Comparison of ENCODE assay signal across 10 mouse cellular contexts in genomic region chr1:176861981-176862644, GRCm38 (mm10). TPM values are rescaled to one million over a fixed set of nuclear protein-coding genes. Genes with fewer than 3 reads are reported as not detected.
DNase-seq lines count a peak whose midpoint lies in the region; ATAC-seq and TF ChIP-seq lines count a peak whose summit lies in the region.
"Had no signal": no experiment of that assay in that cellular context is flagged by ENCODE, and none has a peak within 500 bp of the region (broad histone marks: within the 10 kb centered on the region; RNA-seq: fewer than 3 reads in every experiment).

No protein-coding gene starts in this region.

- no peaks in the 10 kb centered on the region for H3K36me3 ChIP-seq in forebrain, embryonic 12.5 days (replicated peaks)
- no peaks in the 10 kb centered on the region for H3K36me3 ChIP-seq in intestine, embryonic 16.5 days (ENCODE audit: control insufficient read depth, insufficient read depth, low read length)
- H3K36me3 ChIP-seq in stomach, postnatal 0 days (ENCODE audit: control insufficient read depth, insufficient read depth, low read length) = no peaks in the 10 kb centered on the region
- H3K36me3 ChIP-seq: embryonic facial prominence, embryonic 12.5 days; lung, embryonic 15.5 days had no signal

- 61% methylated on average over 9 of the region's 9 CpGs for WGBS in forebrain, embryonic 12.5 days
- WGBS in intestine, embryonic 16.5 days = 56% methylated on average over 9 of the region's 9 CpGs
- 56% methylated on average over 9 of the region's 9 CpGs for WGBS in stomach, postnatal 0 days

- intact Hi-C loops in left cerebral cortex, postnatal 25 days (cut with DNase I) = loop anchor here (1.0 to 5.0 kb wide), 3 partner anchors 149 to 925 kb away; no protein-coding TSS in a partner anchor

- TF ChIP-seq CTCF in stomach, postnatal 0 days (IDR thresholded peaks at IDR 0.05; ENCODE audit: low read depth) = peak; percentile 93

- no peaks in the 10 kb centered on the region for H3K27me3 ChIP-seq in forebrain, embryonic 12.5 days
- H3K27me3 ChIP-seq in intestine, embryonic 16.5 days (replicated peaks; ENCODE audit: control insufficient read depth, insufficient read depth, low read length) = no peaks in the 10 kb centered on the region
- H3K27me3 ChIP-seq in stomach, postnatal 0 days (ENCODE audit: control insufficient read depth, insufficient read depth, low read length) = no peaks in the 10 kb centered on the region
- H3K27me3 ChIP-seq: embryonic facial prominence, embryonic 12.5 days; lung, embryonic 15.5 days had no signal

- no peak overlapping the region for H3K4me3 ChIP-seq in forebrain, embryonic 12.5 days (replicated peaks)
- H3K4me3 ChIP-seq in intestine, embryonic 16.5 days (ENCODE audit: low read length) = no peak overlapping the region
- no peak overlapping the region for H3K4me3 ChIP-seq in stomach, postnatal 0 days (ENCODE audit: low read depth, low read length)
- H3K4me3 ChIP-seq: embryonic facial prominence, embryonic 12.5 days; lung, embryonic 15.5 days had no signal

- ATAC-seq in forebrain, embryonic 12.5 days (ENCODE audit: low FRiP score) = peak; percentile 51; the same call in 1 of the 2 replicates
- ATAC-seq in intestine, embryonic 16.5 days = peak; percentile 36; the same call in 1 of the 2 replicates
- ATAC-seq in stomach, postnatal 0 days (ENCODE audit: low FRiP score, low TSS enrichment) = no peak

- no peak for TF ChIP-seq EP300 in stomach, postnatal 0 days (optimal IDR thresholded peaks at IDR 0.05)

- no peak overlapping the region for H3K27ac ChIP-seq in forebrain, embryonic 12.5 days
- no peak overlapping the region for H3K27ac ChIP-seq in intestine, embryonic 16.5 days (ENCODE audit: low read length)
- H3K27ac ChIP-seq in stomach, postnatal 0 days (replicated peaks) = no peak overlapping the region
- H3K27ac ChIP-seq: embryonic facial prominence, embryonic 12.5 days; lung, embryonic 15.5 days had no signal

- H3K9me3 ChIP-seq in forebrain, embryonic 12.5 days = no peaks in the 10 kb centered on the region
- no peaks in the 10 kb centered on the region for H3K9me3 ChIP-seq in intestine, embryonic 16.5 days (ENCODE audit: control insufficient read depth, low read length)
- no peaks in the 10 kb centered on the region for H3K9me3 ChIP-seq in stomach, postnatal 0 days (ENCODE audit: control insufficient read depth, low read length)
- H3K9me3 ChIP-seq: embryonic facial prominence, embryonic 12.5 days; lung, embryonic 15.5 days had no signal

- no peak overlapping the region for H3K4me2 ChIP-seq in forebrain, embryonic 12.5 days
- no peak overlapping the region for H3K4me2 ChIP-seq in intestine, embryonic 16.5 days (ENCODE audit: low read depth, low read length)
- H3K4me2 ChIP-seq in stomach, postnatal 0 days (replicated peaks; ENCODE audit: low read depth) = no peak overlapping the region
- H3K4me2 ChIP-seq: embryonic facial prominence, embryonic 12.5 days; lung, embryonic 15.5 days had no signal

- peak; percentile 59 for DNase-seq in ovary, postnatal 14 days (ENCODE audit: low spot score)
- DNase-seq in ovary, postnatal 10 days (ENCODE audit: low spot score) = no peak
- peak; percentile 50 for DNase-seq in brain, embryonic 18.5 days (ENCODE audit: low read depth, low spot score)
- peak; percentile 80 to 85 for DNase-seq in left cerebral cortex, postnatal 25 days (ENCODE audit: low spot score in 2 of 2)
- peak; percentile 13 to 31 for DNase-seq in monocyte, adult 2 months (ENCODE audit: low read depth in 1 of 2, low spot score in 2 of 2)
- DNase-seq in stomach, postnatal 0 days (ENCODE audit: low spot score) = peak; percentile 40

- no peaks in the 10 kb centered on the region for H3K4me1 ChIP-seq in forebrain, embryonic 12.5 days
- no peaks in the 10 kb centered on the region for H3K4me1 ChIP-seq in intestine, embryonic 16.5 days (ENCODE audit: control insufficient read depth, insufficient read depth, low read length)
- no peaks in the 10 kb centered on the region for H3K4me1 ChIP-seq in stomach, postnatal 0 days (replicated peaks; ENCODE audit: control insufficient read depth, insufficient read depth)
- H3K4me1 ChIP-seq: lung, embryonic 15.5 days had no signal

- no peak overlapping the region for H3K9ac ChIP-seq in forebrain, embryonic 12.5 days
- H3K9ac ChIP-seq in intestine, embryonic 16.5 days (ENCODE audit: low read depth, low read length) = no peak overlapping the region
- H3K9ac ChIP-seq in stomach, postnatal 0 days (ENCODE audit: low read length) = no peak overlapping the region
- H3K9ac ChIP-seq: embryonic facial prominence, embryonic 12.5 days; lung, embryonic 15.5 days had no signal

RNA-seq across cellular contexts. Expression of gene Sdccag8, which starts 47.7 kb away (rescaled TPM):
- polyA plus RNA-seq in forebrain, embryonic 12.5 days (2016; fragmentation: Nextera tagmentation; extraction: Ambion mirVana) = 22.8 and 23.3 TPM in 2 replicates
- 30.3 and 33.3 TPM in 2 replicates for polyA plus RNA-seq in intestine, embryonic 16.5 days (2015; fragmentation: Nextera tagmentation; extraction: Ambion mirVana)
- 10 to 100 TPM; 14.3 to 16.4 TPM for total RNA-seq in left cerebral cortex, postnatal 25 days (2021)
- 6.4 TPM in 2 replicates for polyA plus RNA-seq in stomach, postnatal 0 days (2015; fragmentation: Nextera tagmentation; extraction: Ambion mirVana)

RNA-seq across cellular contexts. Expression of gene Cep170, which starts 48.2 kb away (rescaled TPM):
- 104 and 108 TPM in 2 replicates for polyA plus RNA-seq in forebrain, embryonic 12.5 days (2016; fragmentation: Nextera tagmentation; extraction: Ambion mirVana)
- polyA plus RNA-seq in intestine, embryonic 16.5 days (2015; fragmentation: Nextera tagmentation; extraction: Ambion mirVana) = 8.6 and 9.7 TPM in 2 replicates
- 100 to 1,000 TPM; 100 TPM for total RNA-seq in left cerebral cortex, postnatal 25 days (2021)
- 4.9 and 5.5 TPM in 2 replicates for polyA plus RNA-seq in stomach, postnatal 0 days (2015; fragmentation: Nextera tagmentation; extraction: Ambion mirVana)
